Mouse (Mus musculus) monocyte, adult 5-6 weeks (primary cell): ENCODE measurements around the gene Pparg. TPM values are rescaled to one million over a fixed set of nuclear protein-coding genes. Genes with fewer than 3 reads are reported as not detected.

Experiments
- ATAC-seq: fragments of 153-309, 156-312 bp; replicated peaks from 2 replicates; pipeline ENCODE4 v1.8.0; 2017; ENCODE audit warnings: mild to moderate bottlenecking; ENCODE audit not compliant: low TSS enrichment, insufficient number of reproducible peaks, severe bottlenecking, poor library complexity, low FRiP score
- total RNA-seq: library from RNA; stranded (forward); fragments of 200-1000, 200-491, 200-594 nt; gene quantifications from 3 replicates; pipeline ENCODE4 v1.2.3, GENCODE M21; 2017

Pparg gene
- total RNA-seq, 1 experiment from 2014 or later, result 76.0 TPM

DNA sequence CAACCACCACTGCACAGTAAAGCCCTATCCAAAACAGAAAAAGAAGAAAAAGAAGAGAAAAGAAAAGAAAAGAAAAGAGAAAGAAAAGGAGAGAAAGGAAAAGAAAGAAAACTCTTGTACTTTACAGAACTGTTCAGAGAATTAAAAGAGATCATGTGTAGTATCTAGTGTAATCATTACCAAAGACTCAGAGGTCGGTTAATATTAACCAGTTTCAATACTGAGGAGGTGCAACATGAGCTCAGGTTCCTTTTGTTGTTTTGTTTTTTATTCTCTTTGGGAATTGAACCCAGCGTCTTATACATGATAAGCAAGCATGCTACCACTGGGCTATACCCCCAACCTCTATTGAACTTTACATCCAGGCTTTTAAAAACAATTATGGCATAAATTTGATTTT is 74.1 kb downstream of the Pparg start:
- no peak for ATAC-seq

GRCm38 (mm10) chr6:115440231-115441006 is 79.7 kb downstream of the Pparg start:
- ATAC-seq, result no peak

DNA sequence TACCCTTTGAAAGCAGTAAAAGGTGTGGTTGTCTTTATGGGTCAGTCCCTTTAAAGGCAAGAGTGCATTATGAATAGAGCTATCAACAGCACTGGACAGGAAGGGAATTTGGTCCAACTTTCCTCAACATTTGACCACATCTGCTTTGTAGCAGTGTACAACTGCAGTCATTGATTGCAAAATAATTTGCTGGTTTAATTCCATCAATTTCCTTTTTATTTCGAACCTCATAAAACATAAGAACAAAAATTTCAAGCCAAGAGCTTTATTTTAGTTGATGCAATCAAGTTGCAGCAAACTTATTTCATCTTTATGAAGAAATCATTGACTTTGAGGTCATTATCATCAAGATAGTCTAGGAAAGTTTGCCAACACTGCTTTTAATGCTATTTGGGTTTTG is 91.8 kb downstream of the Pparg start:
- no peak for ATAC-seq

DNA sequence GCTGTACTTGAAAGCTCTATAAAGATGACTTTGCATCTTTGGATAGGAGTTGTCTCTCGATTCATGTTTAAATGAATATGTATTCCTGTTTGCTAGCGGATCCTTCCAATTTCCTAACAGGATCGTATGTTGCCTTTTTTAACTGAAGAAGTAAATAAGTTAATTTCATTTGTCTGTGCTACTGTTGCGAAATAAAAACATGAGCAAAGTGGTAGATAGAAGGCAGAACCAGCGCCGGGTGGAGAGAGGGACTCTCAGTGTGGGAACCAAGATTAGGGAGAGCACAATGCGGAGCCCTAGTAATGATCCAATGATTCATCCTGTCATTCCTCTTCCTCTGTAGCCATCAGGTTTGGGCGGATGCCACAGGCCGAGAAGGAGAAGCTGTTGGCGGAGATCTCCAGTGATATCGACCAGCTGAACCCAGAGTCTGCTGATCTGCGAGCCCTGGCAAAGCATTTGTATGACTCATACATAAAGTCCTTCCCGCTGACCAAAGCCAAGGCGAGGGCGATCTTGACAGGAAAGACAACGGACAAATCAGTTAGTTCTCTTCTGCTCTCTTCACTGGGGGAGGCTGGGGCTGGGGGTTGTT is 102.1 kb downstream of the Pparg start:
- ATAC-seq, result no peak

DNA sequence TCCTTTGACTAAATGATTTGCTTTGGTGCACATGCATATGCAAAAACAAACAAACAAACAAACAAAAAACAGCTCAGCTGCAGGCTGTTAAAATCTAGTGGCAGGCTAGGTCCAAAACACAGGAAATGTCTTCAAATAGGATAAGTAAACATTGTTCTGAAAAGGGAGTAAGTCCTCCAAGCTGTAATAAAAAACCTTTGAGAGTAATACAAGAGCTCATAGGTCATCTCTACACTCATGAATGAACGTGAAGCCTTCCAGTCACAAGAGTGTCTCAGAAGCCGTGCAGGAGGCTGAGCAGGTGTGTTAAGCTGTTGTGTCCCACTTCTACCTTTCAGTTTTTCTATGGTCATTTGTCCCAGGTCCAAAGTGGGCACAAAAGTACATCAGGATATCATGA is 102.6 kb downstream of the Pparg start:
- ATAC-seq, result no peak

DNA sequence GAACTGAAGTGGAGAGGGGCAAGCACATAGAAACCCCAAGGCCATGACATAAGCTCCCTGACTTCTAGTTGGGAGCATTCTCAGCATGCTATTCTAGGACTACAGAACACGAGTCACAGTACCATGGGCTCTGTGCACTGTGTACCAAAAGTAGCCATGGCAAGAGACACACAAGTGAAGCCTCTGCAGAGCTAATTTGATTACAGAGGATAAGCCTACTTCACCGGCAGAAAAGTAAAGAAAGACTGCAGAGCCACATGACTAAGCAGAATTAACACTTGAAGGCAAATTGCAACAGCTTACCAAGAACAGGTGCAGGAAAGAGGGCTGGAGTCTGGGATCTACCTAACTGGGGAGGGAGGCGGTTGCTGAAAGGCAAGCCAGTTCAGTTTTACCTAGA is 103.9 kb downstream of the Pparg start:
- ATAC-seq, result no peak

GRCm38 (mm10) chr6:115465463-115465862 is 104.7 kb downstream of the Pparg start:
- no peak for ATAC-seq

DNA sequence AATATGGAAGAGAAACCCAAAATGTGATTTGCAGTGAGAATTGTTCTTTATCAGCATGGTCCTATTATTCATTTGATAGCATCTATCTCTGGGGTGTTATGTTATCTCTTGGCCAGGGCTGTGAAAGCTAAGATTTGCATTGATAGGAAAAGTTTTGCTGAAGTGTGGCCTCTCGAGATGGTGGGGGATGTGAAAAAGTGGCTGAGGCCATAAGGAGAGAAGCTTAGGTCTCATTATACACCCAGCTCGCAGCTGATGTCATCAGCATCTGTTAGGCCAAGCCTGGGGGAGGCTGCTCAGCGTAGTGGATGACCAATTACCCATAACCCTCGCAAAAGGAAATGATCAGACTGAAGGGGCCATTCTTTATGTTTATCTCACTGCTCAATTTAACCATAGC is 105.1 kb downstream of the Pparg start:
- no peak for ATAC-seq

DNA sequence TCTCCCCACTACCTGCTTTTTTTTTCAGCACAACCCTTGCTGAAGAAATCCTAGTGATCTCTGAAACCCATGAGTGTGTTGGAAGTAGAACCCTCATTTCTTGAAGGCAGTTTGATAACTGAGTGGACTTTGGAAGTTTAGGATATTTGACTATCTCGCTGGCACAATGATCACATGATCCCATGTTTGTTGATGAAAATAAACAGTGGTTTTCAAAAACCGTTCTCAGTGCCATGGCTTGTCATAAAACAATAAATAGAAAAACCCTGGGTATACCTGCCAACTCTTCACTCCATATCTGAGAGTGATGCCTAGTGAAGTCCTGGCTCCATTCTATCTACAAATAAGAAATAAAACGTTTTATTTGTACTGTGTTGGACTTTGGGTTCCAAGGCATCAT is 105.8 kb downstream of the Pparg start:
- no peak for ATAC-seq

GRCm38 (mm10) chr6:115469666-115470581 is 109.2 kb downstream of the Pparg start:
- ATAC-seq, result no peak

GRCm38 (mm10) chr6:115471956-115472355 is 111.2 kb downstream of the Pparg start:
- no peak for ATAC-seq

DNA sequence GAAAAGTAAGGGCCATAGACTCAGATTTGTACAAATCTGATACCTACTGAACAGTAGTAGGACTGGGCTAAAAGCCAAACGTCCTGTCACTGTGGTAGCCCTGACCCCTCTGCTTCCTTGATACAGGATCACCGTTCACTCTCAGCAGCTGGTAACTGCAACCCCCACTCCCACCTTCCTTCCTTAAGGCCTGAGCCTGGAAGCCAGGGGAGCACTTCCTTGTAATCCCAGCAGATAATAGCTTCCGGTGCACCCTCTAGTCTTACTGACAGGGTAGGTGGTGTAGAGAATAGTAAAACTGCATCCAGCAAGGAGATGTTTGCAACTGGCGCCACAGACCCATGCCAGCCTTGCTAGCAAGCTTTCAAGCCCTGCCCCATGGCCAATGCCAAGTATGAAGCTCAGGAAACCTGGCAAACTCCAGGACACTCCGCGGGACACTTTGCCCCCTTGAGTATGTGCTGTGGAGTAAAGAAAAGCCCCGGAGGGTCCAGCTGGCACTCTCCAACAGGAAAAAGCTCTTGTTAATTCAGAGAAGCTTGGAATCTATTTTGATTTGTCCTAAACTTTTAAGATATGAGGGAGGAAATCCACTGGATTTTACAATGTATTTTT is 116.4 kb downstream of the Pparg start:
- no peak for ATAC-seq

- ATAC-seq, result no peak
These were observed 119.2 kb downstream of the Pparg start for GRCm38 (mm10) chr6:115479963-115480321.

DNA sequence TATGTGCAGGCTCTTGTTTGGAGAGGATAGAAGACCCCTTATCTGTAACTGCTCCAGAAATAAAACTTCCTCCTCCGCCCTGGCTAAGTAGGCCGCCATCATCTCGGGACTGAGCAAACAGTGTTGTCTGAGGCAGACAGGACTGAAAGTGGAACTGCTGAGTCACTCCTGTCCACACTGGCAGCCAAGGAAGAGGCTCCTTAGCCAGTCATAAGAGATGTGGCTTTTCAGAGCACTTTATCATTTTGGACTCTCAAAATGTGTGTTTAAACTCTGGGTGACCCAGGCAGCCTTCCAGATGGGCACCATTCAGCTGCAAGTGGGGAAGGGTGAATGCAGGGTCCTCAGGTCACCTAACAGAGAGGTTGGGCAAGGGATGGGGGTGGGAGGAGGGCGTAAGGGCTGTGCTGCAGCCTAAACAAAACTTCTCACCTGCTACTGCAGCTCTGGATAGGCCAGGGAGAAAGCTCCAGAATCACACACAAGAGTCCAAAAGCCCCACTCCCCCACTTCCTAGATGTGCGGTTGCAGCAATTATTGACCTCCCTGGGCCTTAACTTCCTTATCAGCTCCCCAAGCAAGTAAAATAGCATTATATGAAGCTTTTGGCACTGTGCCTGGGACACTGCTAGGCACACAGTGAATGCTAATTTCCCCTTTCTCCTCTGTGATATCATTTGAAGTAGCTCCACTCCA is 119.7 kb downstream of the Pparg start:
- ATAC-seq, result no peak; the same call in none of the 2 replicates

GRCm38 (mm10) chr6:115481018-115481354 is 120.2 kb downstream of the Pparg start:
- no peak for ATAC-seq

GRCm38 (mm10) chr6:115481603-115482002 is 120.9 kb downstream of the Pparg start:
- no peak for ATAC-seq

GRCm38 (mm10) chr6:115485635-115486034 is 124.9 kb downstream of the Pparg start:
- 0 out of 2 replicates have a peak, but pooled peaks have one; percentile 17 for ATAC-seq

GRCm38 (mm10) chr6:115489831-115490230 is 129.1 kb downstream of the Pparg start:
- no peak for ATAC-seq
